Mouse (Mus musculus): ENCODE data around the gene Tm2d3.

The Tm2d3 gene

DNA sequence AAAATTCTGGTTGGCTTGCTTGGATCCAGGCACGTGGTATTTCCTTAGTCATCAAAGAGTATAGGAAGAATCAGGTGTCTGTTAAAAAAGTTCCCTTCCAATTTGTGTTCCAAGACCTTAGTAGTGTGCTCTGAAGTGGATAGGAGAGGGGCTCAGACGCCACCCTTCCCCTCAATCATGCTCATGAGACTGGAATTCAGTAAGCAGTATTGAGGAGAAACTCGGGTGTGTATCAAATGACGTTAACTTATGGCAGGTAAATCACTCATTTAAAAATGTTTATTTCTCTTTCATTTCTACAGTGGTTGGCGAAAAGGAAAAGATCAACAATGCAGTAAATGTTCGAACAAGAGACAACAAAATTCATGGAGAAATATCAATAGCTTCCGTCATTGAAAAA, at the start of gene Tm2d3:
Gene Tm2d3, plus strand, starts transcription at position 301 of the 400 bp plus-strand sequence.
- DNase-seq (ENCODE audit: low spot score in 2 of 2) = no peak

DNA sequence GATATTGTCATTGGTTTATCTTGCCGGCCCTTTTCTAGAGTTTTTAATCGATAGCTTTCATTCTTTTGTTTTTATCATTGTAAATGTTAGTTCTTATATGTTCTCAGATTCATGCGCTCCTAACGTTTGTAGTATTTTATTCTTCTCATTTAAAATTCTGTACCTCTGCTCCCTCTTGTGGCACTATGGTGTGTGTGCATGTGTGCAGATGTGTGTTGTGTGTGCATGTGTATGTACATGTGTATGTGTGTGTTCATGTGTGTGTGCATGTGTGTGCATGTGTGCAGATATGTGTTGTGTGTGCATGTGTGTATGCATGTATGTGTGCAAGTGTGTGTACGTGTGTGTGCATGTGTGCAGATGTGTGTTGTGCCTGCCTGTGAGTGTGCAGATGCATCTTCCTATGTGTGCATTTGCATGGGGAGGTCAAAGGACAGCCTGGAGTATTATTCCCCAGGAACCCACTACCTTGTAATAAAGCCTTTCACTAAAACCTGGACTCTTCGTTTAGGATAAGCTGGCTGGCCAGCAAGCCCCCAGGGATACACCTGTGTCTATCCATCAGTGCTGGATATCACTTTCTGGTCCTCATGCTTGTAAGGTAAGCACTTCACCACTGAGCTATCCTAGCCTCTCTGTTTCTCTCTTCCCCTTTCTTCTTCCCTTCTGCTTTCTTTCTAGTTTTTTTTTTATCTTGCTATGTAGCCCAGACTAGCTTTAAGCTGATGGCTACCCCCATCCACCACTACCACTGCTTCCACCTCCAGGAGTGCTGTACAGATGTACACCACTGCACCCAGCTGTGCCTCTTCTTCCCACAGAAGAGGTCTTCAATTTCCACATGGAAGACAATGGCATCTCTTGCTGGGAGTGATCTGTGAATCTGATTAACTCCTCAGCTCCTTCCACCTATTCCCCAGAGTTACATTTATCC, 48.3 kb upstream of the Tm2d3 start:
- no peak for DNase-seq (ENCODE audit: low spot score in 2 of 2)

DNA sequence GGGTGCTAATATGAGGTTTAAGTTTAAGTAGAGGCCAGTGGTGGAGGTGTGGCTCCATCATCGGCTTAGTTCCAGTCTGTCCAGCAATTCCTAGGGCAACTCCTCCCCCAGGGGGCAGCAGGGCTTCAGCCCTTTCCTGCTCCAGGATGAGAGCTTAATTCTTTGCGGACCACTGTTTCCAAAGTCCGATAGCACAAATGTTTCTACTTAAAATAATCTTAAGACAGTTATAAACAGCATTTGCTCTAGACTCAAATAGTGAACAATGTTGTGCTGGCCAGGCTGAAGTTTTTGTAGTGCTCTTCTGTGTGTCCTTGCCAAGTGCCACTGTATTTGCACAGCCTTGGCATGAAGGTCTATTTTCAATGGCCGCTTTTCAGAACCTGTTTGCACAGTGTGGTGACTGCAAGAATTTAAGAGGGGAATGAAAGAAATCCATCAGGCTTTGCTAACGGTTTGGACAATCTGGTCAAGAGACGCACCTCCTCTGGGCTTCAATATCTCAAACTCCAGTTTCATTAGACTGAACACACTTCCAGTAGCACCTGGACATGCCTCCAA, 47.0 kb upstream of the Tm2d3 start:
- DNase-seq (ENCODE audit: low spot score in 2 of 2) = no peak

DNA sequence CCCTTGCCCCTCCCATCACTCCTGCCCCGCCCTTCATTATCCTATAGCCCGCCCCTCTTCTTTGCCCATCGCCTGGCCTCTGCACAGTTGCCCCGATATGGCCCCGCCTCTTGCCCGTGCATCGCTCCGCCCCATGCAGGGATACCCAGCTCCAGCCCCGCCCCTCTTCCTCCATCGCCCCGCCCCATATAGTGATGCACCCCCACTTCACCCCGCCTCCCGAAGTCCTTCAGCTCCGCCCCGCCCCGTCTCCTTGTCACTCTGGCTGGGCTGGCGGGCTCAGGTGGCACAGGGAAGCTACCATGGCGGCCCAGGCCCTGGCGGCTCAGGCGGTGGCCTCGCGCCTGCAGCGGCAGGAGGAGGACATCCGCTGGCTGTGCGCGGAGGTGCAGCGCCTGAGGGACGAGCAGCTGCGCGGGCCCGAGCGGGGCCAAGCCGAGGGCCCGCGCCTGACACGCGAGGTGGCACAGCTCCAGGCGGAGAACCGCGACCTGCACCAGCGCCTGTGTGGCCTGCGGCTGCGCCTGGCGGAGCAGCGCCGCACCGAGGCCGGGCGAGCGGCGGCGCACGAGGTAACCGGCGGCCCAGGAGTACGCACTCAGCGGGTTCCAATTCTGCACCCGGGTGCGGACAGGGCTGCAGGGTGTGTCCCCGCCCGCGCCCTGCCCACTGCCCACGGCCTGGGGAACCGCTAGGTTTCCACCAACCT, 46.2 kb upstream of the Tm2d3 start, which contains the start of gene Tarsl2:
Gene Tarsl2, plus strand, starts transcription at position 256 of the 709 bp plus-strand sequence.
- peak; percentile 99 for DNase-seq (ENCODE audit: low spot score in 2 of 2)

DNA sequence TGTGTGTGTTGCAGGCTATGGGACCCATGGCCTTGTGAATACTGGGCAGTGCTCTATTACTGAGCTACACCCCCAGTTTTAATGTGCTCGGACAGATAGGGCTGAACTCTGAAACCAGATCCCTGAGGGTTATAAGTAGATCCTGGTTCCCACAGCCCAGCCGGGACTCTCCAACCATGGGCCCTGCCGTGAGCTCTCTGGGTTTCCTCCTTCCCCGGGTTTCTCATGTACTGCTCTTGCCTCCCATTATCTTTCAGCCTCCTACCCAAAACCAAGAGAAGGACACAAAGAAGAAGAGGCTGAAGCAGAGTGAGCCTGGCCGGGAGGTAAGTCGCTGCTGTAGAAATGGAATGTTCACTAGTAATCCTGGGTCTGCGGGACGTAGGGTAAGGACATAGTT, 45.0 kb upstream of the Tm2d3 start:
- DNase-seq (ENCODE audit: low spot score in 2 of 2) = no peak

DNA sequence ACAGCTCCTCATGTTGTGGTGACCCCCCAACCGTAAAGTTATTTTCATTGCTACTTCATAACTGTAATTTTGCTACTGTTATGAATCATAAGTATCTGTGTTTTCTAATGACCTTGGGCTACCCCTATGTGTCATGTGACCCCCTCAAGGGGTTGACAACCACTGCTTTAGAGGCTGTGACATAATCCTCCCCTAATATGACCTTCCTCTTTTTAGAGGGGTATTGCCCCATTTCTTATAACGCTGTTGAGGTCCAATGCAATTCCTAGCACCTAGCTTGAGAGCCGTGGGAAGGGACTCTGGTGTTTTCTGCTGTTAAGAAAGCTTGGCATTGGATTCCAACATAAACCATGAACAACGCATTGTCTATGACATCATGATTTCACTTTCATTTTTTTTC, 40.3 kb upstream of the Tm2d3 start:
- no peak for DNase-seq (ENCODE audit: low spot score in 2 of 2)

DNA sequence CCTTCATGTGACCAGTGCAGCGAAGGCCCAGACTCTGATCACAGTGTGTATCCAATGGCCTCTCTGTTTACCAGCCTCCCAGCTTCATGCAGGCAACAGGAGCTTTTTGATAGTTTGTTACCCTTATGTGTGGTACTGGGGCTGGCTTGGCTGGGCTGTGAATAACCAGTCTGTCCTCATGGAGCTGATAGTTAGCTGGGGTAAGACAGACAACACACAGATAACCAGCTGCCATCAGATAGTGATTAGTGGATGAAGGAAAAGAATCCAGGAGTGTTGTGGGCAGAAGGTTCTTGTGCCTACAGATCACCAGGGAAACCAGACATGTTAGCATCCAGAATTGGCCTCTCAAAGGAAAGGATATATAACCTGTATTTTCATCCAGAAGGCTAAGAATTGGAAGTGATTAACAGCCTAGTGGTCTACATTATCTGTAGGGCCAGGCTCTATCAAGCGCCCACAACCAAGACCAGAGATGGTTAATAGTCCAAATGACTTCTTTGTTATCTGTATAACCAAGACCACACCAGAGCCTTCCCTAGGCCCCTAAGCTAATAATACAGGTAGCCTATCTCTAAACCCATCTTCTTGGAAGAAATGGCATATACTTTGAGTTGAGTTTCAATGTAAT, 33.4 kb upstream of the Tm2d3 start:
- no peak for DNase-seq (ENCODE audit: low spot score in 2 of 2)

DNA sequence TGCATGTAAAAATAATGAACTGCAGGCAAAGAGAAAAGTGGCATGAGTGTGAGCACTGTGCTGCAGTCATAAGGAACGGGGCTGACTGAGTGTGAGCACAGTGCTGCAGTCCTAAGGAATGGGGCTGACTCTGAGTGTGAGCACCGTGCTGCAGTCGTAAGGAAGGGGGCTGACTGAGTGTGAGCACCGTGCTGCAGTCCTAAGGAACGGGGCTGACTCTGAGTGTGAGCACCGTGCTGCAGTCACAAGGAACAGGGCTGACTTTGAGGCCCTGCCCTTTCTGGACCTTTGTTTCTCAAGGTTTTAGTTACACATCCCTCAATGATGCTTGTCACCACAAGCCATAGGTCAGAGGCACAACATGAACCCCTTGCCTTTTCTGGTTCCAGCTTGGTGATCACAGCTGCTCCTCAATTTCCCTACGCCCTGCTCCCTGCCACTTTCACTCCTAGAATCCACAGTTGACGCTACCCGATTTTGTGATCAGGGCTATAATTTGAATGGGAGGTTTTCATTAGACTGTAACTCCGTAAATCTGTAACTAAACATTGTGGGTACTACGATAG, 27.7 kb upstream of the Tm2d3 start:
- no peak for DNase-seq (ENCODE audit: low spot score in 2 of 2)

DNA sequence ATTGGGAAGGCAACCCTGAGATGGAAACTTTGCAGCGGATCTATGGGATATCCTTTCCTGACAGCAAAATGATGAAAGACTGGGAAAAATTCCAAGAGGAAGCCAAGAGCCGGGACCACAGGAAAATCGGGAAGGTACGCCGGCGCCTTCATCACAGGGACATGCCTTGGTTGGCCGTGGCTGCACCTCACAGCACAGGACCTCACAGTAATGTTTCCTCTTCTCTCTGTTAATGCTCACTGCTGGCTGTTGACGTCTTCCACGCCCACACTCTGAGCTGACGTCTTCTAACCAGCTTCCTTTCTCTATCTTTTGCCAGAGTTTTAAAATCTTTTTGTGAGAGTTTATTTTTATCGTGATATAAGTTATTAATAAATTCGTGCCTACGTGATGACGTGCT, 27.1 kb upstream of the Tm2d3 start:
- no peak for DNase-seq (ENCODE audit: low spot score in 2 of 2)

DNA sequence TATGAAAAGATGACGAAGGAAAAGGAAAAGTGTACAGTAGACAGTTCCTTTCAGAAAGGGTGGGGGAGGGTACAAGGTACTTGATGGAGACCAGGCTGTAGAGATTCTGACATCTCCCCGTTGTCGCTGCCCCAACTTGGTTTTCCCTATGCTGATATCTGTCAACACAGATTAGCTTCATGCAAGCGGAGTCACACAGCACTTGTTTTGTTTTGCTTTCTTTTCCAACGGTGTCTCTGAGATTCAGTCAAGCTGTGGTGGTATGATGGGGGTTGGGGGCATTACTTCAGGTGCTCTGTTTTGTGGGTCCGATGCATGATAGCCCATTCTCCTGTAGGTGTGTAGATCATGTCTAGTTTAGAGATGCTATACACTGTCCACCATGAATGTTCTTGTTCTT, 23.5 kb upstream of the Tm2d3 start:
- no peak for DNase-seq (ENCODE audit: low spot score in 2 of 2)

DNA sequence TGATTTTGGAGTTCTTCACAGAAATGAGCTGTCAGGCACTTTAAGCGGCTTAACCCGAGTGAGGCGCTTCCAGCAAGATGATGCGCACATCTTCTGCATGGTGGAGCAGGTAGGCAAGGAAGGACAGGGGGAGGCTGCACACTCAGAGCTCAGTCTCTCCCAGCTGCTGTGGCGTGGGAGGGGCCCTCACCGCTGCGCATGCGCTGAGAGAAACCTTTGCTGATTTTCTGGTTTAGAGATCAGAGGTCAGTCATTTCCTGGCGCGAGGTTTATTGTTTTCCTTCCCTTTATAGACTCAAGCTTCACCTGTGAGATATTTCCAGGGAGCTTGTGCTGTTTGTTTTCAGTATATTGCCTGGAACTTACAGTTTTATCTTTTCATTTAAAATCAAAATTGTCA, 12.9 kb upstream of the Tm2d3 start:
- DNase-seq (ENCODE audit: low spot score in 2 of 2) = no peak

DNA sequence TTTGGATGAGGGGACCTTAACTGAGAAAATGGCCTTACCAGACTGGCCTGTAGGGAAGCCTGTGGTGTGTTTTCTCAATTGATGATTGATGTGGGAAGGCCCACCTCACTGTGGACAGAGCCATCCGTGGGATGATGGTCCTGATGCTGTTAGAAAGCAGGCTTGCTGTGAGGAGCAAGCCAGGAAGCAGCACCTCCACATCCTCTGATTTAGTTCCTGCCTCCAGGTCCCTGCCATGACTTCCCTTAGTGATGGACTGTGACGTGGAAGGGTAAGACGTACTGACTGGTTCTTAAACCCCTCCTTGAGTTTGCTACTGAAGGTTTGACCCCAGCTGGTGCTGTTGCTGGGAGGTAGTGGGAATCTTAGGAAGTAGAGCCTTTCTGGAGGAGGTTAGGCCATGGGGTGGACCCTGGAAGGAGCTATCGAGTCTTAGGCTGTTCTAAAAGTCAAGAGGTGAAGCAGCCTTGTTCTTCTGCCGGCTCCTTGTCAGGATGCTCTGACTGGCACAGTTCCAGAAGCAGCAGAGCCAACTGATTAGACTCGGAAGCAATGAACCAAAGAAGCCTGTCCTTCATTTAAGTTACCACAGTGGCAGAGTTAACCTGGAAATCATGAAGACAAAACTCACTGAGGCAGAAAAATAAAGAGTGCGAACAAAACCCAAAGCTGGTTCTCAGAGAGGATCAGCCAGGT, 11.9 kb upstream of the Tm2d3 start:
- DNase-seq (ENCODE audit: low spot score in 2 of 2) = no peak

DNA sequence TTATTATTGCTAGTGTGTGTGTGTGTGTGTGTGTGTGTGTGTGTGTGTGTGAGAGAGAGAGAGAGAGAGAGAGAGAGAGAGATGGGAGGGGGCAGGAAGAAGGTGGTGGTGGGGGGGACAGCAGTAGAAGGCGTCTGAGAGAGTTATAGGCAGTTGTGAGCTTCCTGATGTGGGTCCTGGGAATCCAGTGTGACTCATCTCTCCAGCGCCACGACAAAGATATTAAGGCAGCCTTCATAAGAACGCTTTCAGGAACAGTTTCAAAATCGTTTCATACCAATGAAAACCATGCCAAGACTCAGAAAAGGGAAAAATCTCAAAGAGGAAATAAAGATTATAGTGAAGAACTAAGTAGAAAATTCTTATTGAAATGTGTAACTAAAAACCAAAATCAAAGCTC, 9.8 kb upstream of the Tm2d3 start:
- no peak for DNase-seq (ENCODE audit: low spot score in 2 of 2)

DNA sequence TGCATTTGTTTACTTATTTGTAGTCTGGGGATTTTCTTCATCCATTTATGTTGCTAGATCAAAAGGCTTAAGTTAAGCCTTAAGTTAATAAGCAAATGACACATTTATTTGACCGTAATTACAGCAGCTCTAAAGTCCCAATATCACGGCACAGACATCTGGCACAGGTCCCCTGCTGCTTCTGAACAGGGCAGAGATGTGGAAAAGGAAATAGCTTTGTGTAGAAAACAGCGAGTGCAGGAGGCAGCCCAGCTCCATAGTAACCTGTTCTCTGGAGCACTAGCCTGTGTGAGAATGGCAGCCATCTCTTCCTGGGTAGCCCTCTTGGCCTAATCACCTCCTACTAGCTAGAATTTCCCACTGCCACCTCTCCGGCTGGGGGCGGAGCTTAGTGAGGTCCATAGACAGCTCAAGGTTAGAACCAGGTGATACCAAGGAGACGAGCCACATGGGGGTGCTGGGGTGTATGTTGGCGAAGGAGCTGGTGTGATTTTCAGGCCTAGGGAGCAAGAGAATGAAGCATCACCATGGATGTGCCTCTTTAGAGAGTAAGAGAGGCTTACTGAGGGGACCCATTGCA, 6.6 kb upstream of the Tm2d3 start:
- DNase-seq (ENCODE audit: low spot score in 2 of 2) = no peak

DNA sequence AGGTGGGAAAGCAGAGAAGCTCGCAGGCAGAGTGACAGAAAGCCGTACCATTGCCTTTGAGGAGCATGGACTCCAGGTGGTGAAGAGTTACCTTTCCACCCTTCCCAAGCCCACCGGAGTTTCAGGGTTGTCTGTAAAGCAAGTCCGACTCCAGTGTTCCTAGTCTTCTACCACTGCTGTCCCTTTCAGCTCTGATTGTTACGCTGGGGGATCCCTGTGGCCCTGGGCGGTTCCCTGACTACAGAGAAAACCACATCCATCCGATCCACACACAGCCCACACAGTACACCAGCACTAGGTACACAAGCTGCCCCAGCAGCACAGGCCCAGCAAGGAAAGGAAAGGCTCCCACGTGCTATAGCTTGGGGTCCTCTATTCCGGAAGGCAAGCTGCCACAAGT, 4.3 kb upstream of the Tm2d3 start:
- DNase-seq (ENCODE audit: low spot score in 2 of 2) = no peak

DNA sequence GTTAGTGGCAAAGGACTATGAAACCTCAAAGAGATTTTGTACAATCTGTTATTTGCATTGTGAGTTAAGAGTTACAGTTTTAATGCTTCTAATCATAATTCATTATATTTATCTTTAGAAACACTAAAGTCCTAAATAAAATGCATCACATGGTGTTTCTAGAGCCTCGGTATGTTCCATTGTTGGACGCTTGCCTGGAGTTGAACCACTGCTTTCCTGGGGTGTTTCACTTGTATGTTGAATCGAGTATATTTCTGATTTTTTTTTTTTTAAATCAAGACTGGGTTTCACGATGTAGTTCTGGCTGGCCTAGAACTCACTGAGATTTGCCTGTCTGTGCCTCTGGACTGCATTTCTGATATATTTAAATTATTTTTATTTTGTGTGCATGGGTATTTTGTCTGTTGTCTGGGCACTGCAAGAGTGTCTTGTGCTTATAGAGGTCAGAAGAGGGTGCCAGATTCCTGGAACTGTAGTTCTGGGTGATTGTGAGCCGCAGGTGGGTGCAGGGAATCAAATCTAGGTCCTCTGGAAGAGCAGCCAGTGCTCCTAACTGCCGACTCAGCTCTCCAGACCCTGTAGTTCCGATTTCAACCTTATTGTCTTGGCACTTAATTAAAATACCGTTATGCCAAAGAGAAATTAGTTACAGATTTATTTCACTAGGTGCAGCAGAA, 1.1 kb downstream of the Tm2d3 start:
- no peak for DNase-seq (ENCODE audit: low spot score in 2 of 2)

DNA sequence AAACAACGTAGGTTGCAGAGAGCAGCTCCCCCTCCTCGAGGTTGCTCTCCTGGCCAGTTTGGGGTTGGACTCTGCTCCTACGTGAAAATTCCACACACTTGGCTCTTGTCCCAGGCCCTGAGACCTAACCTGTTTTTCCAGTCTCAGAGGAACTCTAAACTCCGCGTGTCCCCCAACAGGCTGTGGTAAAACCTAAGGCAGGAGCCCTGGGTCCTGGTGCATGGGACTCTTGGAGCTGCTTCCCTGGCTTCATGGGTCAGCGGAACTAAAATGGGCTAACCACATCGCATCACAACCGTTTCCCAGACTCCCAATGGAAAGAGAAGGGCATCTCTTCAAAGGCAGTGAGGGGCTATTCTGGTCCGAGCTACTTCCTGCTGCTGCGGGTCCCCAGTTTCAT, 1.9 kb downstream of the Tm2d3 start:
- no peak for DNase-seq (ENCODE audit: low spot score in 2 of 2)

DNA sequence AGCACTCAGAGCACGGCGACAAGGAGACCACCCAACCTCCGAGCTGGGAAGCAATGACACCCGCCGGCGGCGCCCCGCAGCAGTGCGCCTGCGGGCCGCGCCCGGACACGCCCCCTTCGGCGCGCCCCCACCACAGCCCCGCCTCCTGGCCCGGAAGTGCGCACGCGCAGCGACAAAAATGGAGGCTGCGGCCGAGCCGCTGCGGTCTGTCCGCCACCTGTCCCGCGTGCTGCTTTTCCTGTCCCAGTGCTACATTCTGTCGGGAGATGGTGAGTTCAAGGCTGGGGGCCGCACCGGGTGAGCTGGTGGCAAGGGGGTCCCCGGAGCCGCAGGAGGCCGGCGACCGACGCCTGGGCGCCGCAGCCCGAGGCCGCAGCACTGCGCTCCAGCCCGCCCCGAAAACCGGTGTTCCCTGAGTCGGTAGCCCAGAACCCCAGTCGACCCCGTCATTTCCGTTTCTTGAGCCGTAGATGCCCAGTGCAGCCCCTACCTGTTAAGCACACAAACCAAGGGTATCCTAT, 2.4 kb downstream of the Tm2d3 start:
- DNase-seq (ENCODE audit: low spot score in 2 of 2) = peak; percentile 86 to 94

DNA sequence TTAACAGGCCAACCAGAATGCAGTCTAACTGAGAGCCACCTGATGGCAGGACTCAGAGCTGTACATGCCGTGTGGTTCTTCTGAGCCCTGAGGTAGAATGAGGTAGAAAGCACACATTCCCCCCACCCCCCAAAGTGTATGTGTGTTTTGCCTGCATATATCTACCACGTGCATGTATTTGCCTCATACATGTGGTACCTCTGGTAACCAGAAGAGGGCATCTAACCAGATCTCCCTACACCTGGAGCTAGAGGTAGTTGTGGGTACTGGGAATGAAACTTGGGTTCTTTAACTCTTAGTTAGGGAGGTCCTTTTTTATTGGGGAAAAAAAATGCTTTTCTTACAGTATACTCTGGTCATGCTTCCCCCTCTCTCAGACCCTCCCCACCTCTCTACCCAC, 5.5 kb downstream of the Tm2d3 start:
- DNase-seq (ENCODE audit: low spot score in 2 of 2) = no peak

DNA sequence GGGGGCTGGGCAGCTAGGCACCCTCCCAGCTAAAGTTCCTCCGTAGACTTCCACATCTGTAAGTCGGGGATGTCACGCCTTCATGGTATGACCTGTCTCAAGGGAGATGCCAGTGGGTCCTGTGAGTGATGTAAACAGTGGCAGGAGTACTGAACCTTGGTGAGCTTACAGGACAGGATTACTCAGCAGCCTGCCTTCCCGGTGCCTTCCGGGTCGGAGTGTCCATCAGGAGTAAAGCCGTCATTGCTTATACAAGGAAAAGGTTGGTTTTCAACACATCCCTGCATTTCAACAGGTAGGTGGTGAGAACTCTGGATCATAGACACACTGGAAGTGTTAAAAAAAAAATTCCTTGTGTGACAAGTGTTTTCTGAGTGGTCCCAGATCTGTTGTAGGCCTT, 11.1 kb downstream of the Tm2d3 start:
- DNase-seq (ENCODE audit: low spot score in 2 of 2) = no peak

Measured in spleen, postnatal 4 days (tissue).